Comparison of ENCODE assay signal across 8 mouse cellular contexts in the genomic region with DNA sequence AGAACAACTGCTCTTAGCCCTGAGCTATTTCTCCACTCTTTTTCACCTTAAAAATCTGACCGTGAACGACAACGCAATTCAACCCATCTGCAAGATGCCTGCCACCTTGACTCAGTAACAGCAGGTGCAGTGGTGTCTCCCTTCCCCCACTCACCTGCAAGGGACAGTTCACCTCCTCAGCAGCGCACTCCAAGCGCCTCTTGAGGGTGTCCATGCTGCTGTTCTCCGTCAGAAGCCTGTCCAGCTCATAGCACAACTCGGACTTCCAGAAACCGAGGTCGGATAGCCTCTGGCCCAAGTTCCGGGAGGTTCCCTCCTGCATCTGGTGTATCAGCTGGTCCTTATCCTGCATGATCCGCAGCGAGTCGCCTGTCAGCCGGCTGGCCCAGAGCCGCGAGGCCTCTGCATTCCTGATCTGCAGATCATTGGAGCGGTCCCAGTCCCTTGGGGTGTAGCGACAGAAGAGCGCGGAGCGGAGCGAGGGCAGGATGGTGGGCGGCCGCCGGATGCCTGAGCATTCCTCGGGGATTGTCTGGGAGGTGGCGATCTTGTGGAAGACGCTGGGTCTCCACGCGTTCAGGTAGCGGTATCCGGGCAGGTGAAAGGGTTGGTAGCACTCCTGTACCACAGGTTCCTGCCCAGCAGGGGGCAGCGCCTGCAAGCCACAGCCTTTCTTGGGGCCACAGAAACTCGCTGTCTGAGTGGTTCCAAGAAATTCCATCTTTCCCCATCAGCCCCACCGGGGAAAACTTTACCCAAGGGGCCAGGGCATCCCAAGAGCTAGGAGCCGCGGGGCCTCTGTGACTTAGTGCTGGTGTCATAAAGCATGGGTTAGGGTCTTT. TPM values are rescaled to one million over a fixed set of nuclear protein-coding genes. Genes with fewer than 3 reads are reported as not detected.
DNase-seq lines count a peak whose midpoint lies in the region; ATAC-seq and TF ChIP-seq lines count a peak whose summit lies in the region.

Tekt5 (minus strand) TSS at position 792 of the 842 bp plus-strand sequence.

- peak; percentile 40 to 48 for DNase-seq in left cerebral cortex, adult 18-20 months (ENCODE audit: low spot score in 2 of 2)
- no peak for DNase-seq in left cerebral cortex, postnatal 36 days (ENCODE audit: low spot score in 2 of 2)
- DNase-seq in cerebellum, adult 9-10 months = peak; percentile 59
- DNase-seq in gastrocnemius, postnatal 25 days = peak; percentile 32
- peak; percentile 78 for DNase-seq in kidney, adult 2 months
- DNase-seq in lung, adult 2 months = peak; percentile 77
- peak; percentile 41 for DNase-seq in yolk sac, embryonic 10.5 days (ENCODE audit: low spot score)

- TF ChIP-seq CTCF in kidney, adult 2 months (conservative IDR thresholded peaks at IDR 0.05; ENCODE audit: insufficient read depth, insufficient read length, low read depth, low read length) = peak; percentile 75
- peak; percentile 72 for TF ChIP-seq CTCF in lung, adult 2 months (IDR thresholded peaks at IDR 0.05; ENCODE audit: insufficient read depth, low read length)

- TF ChIP-seq POLR2A in kidney, adult 2 months (IDR thresholded peaks at IDR 0.05; ENCODE audit: low read depth, low read length) = no peak
- TF ChIP-seq POLR2A in lung, adult 2 months (IDR thresholded peaks at IDR 0.05; ENCODE audit: borderline replicate concordance, extremely low read depth, low read depth, low read length) = no peak

- H3K4me1 ChIP-seq in kidney, adult 2 months (ENCODE audit: control insufficient read depth, insufficient read depth, low read length) = no peaks in the 10 kb centered on the region; the same call in 1 of the 2 replicates
- no peaks in the 10 kb centered on the region for H3K4me1 ChIP-seq in lung, adult 2 months (ENCODE audit: control insufficient read depth, insufficient read depth, low read length)

- H3K4me3 ChIP-seq in kidney, adult 2 months (ENCODE audit: insufficient read depth, low read depth, low read length) = peak within 1 kb of the TSS; percentile 12; the same call in 1 of the 2 replicates
- no peak within 1 kb of the TSS for H3K4me3 ChIP-seq in lung, adult 2 months (replicated peaks; ENCODE audit: extremely low read depth, low read depth, low read length)

- WGBS in kidney, adult 2 months = 10% methylated on average over 37 of the region's 37 CpGs
- WGBS in lung, adult 2 months = 9% methylated on average over 37 of the region's 37 CpGs

- intact Hi-C loops in left cerebral cortex, postnatal 36 days (cut with DNase I) = loop anchor here (5.0 kb wide), 3 partner anchors 113 to 1843 kb away; no protein-coding TSS in a partner anchor

- no peaks in the 10 kb centered on the region for H3K36me3 ChIP-seq in kidney, adult 2 months (ENCODE audit: control insufficient read depth, insufficient read depth, low read length)

- H3K27me3 ChIP-seq in kidney, adult 2 months (replicated peaks; ENCODE audit: control insufficient read depth, insufficient read depth, low read length) = no peaks in the 10 kb centered on the region

- ATAC-seq in neutrophil, adult 5-6 weeks (ENCODE audit: extremely low read depth, insufficient number of reproducible peaks, low FRiP score, poor library complexity, severe bottlenecking) = peak; percentile 37; the same call in 1 of the 2 replicates

- H3K27ac ChIP-seq in kidney, adult 2 months (ENCODE audit: insufficient read depth, low read depth, low read length) = no peak within 1 kb of the TSS

RNA-seq across cellular contexts. Expression of gene Tekt5, which starts in this region (rescaled TPM):
- 10 to 100 TPM in 1 of 2 experiments, 1 to 10 TPM in 1; 9.0 to 10.7 TPM for total RNA-seq in left cerebral cortex, adult 18-20 months (2021)
- total RNA-seq in left cerebral cortex, postnatal 36 days (2021) = 1 to 10 TPM; 7.8 to 8.7 TPM
- not detected for total RNA-seq in gastrocnemius, postnatal 25 days (2021)
- polyA plus RNA-seq in kidney, adult 2 months (2012; rRNA removed) = 0.64 and 0.77 TPM in 2 replicates
- 6.8 and 9.2 TPM in 2 replicates for polyA plus RNA-seq in lung, adult 2 months (2012; rRNA removed)
- 0.23 TPM in 1 of 2 replicates, not detected in the other for total RNA-seq in neutrophil, adult 5-6 weeks (2017)

Comparison
In these comparisons a context has a peak if more than half of its experiments do, and no peak if none do; other contexts are left out.
1. DNase-seq: peak in left cerebral cortex, adult 18-20 months (2 of 2), cerebellum, adult 9-10 months (single experiment), lung, adult 2 months (single experiment) and yolk sac, embryonic 10.5 days (single experiment); none in left cerebral cortex, postnatal 36 days (0 of 2).
2. Peak in DNase-seq in gastrocnemius, postnatal 25 days; RNA of the gene not detected or under 1 TPM.
3. Peak in DNase-seq and H3K4me3 ChIP-seq in kidney, adult 2 months; RNA of the gene not detected or under 1 TPM.
4. Peak in ATAC-seq in neutrophil, adult 5-6 weeks; RNA of the gene not detected or under 1 TPM.